Mouse (Mus musculus) heart, adult 9 months (tissue): ENCODE results near the gene Tmem222.

Experiments used
- DNase-seq, 2 experiments: peaks; one replicate each; pipeline ENCODE4 v3.0.0; 2022; ENCODE audit warnings: low spot score in 2 of 2

Gene Tmem222

GRCm38 (mm10) chr4:133251214-133251613, 26.4 kb downstream of the Tmem222 start:
- DNase-seq, result no peak

- DNase-seq, result peak in 1 of 2 experiments; percentile 68
Observed at GRCm38 (mm10) chr4:133250609-133251008, 27.0 kb downstream of the Tmem222 start.

- DNase-seq, result no peak
Observed at GRCm38 (mm10) chr4:133247806-133248449, 29.7 kb downstream of the Tmem222 start.

GRCm38 (mm10) chr4:133247072-133247471, 30.5 kb downstream of the Tmem222 start:
- DNase-seq, result peak; percentile 60 to 73

- DNase-seq, result no peak
Observed at GRCm38 (mm10) chr4:133244289-133244688, 33.3 kb downstream of the Tmem222 start.

- DNase-seq, result no peak
Observed at GRCm38 (mm10) chr4:133243538-133243937, 34.1 kb downstream of the Tmem222 start.

- DNase-seq, result no peak
Observed at GRCm38 (mm10) chr4:133242710-133243109, 34.9 kb downstream of the Tmem222 start.

- no peak for DNase-seq
Observed at GRCm38 (mm10) chr4:133241910-133242309, 35.7 kb downstream of the Tmem222 start.

- DNase-seq, result peak; percentile 93
Observed at GRCm38 (mm10) chr4:133240934-133241908, 36.4 kb downstream of the Tmem222 start.

GRCm38 (mm10) chr4:133240490-133240921, 37.1 kb downstream of the Tmem222 start, which contains the start of gene Map3k6:
Gene Map3k6, plus strand, starts transcription at chr4:133240818.
- DNase-seq, result peak; percentile 93 to 97

GRCm38 (mm10) chr4:133237911-133238310, 39.7 kb downstream of the Tmem222 start:
- no peak for DNase-seq

GRCm38 (mm10) chr4:133235415-133235814, 42.2 kb downstream of the Tmem222 start:
- no peak for DNase-seq

GRCm38 (mm10) chr4:133234771-133235170, 42.8 kb downstream of the Tmem222 start:
- DNase-seq, result no peak

GRCm38 (mm10) chr4:133233285-133233976, 44.2 kb downstream of the Tmem222 start:
- no peak for DNase-seq

GRCm38 (mm10) chr4:133229582-133229981, 48.0 kb downstream of the Tmem222 start:
- DNase-seq, result no peak

- no peak for DNase-seq
Observed at GRCm38 (mm10) chr4:133227636-133228035, 50.0 kb downstream of the Tmem222 start.

GRCm38 (mm10) chr4:133226073-133226472, 51.5 kb downstream of the Tmem222 start:
- DNase-seq, result peak in 1 of 2 experiments; percentile 51

- DNase-seq, result no peak
Observed at GRCm38 (mm10) chr4:133223875-133224274, 53.7 kb downstream of the Tmem222 start.

- no peak for DNase-seq
Observed at GRCm38 (mm10) chr4:133221701-133222100, 55.9 kb downstream of the Tmem222 start.

- DNase-seq, result no peak
Observed at GRCm38 (mm10) chr4:133220656-133221055, 56.9 kb downstream of the Tmem222 start.

GRCm38 (mm10) chr4:133218745-133219144, 58.8 kb downstream of the Tmem222 start:
- DNase-seq, result no peak

GRCm38 (mm10) chr4:133217641-133218040, 60.0 kb downstream of the Tmem222 start:
- no peak for DNase-seq
